Mouse (Mus musculus): ENCODE measurements at regions not wholly inside any gene's neighbourhood (a gene's known extent, or its start where the extent isn't known, plus 50 kb on each side); places are given as distances from the start of the nearest gene placed in this dataset.

GRCm38 (mm10) chr7:73094059-73094458 is 281.2 kb upstream of the Rgma start:
- ATAC-seq (ENCODE audit: insufficient number of reproducible peaks, low FRiP score, low TSS enrichment, low read depth), result no peak
- Histone ChIP-seq H3K4me1 (no peaks in the 10 kb centered on the region), H3K36me3 (no peaks in the 10 kb centered on the region), H3K9me3 (replicated peaks) (no peaks in the 10 kb centered on the region), H3K27me3 (no peaks in the 10 kb centered on the region), H3K4me3 (replicated peaks) (no peak overlapping the region), H3K27ac (replicated peaks) (no peak overlapping the region), H3K4me2 (replicated peaks) (no peak overlapping the region), H3K9ac (no peak overlapping the region)
- WGBS, result 48% methylated on average over 3 of the region's 3 CpGs

- ATAC-seq (ENCODE audit: insufficient number of reproducible peaks, low FRiP score, low TSS enrichment, low read depth), result no peak
- Histone ChIP-seq H3K9ac (no peak overlapping the region), H3K36me3 (no peaks in the 10 kb centered on the region), H3K4me2 (replicated peaks) (no peak overlapping the region), H3K27me3 (no peaks in the 10 kb centered on the region), H3K4me1 (peaks cover 13% of the 10 kb centered on the region), H3K4me3 (replicated peaks) (no peak overlapping the region), H3K9me3 (replicated peaks) (no peaks in the 10 kb centered on the region), H3K27ac (replicated peaks) (0 out of 2 replicates have a peak overlapping the region, but pooled peaks have one; percentile 44)
- 28% methylated on average over 8 of the region's 8 CpGs for WGBS
Measured at GRCm38 (mm10) chr7:73118871-73119270, 256.4 kb upstream of the Rgma start.

GRCm38 (mm10) chr7:73120276-73120675 is 255.0 kb upstream of the Rgma start:
- Histone ChIP-seq H3K27me3 (no peaks in the 10 kb centered on the region), H3K4me2 (replicated peaks) (no peak overlapping the region), H3K9me3 (replicated peaks) (no peaks in the 10 kb centered on the region), H3K4me3 (replicated peaks) (no peak overlapping the region), H3K9ac (no peak overlapping the region), H3K36me3 (no peaks in the 10 kb centered on the region), H3K27ac (replicated peaks) (no peak overlapping the region), H3K4me1 (peaks cover 18% of the 10 kb centered on the region)
- peak; percentile 70; the same call in 1 of the 2 replicates for ATAC-seq (ENCODE audit: insufficient number of reproducible peaks, low FRiP score, low TSS enrichment, low read depth)
- 33% methylated on average over 9 of the region's 9 CpGs for WGBS

- Histone ChIP-seq H3K27ac (replicated peaks) (no peak overlapping the region), H3K4me2 (replicated peaks) (no peak overlapping the region), H3K9ac (no peak overlapping the region), H3K27me3 (no peaks in the 10 kb centered on the region), H3K4me3 (replicated peaks) (no peak overlapping the region), H3K36me3 (no peaks in the 10 kb centered on the region), H3K9me3 (replicated peaks) (no peaks in the 10 kb centered on the region), H3K4me1 (peaks cover 19% of the 10 kb centered on the region)
- 65% methylated on average over 2 of the region's 2 CpGs for WGBS
- no peak for ATAC-seq (ENCODE audit: insufficient number of reproducible peaks, low FRiP score, low TSS enrichment, low read depth)
Measured at GRCm38 (mm10) chr7:73124976-73125375, 250.3 kb upstream of the Rgma start.

- Histone ChIP-seq H3K4me3 (replicated peaks) (no peak overlapping the region), H3K9me3 (replicated peaks) (no peaks in the 10 kb centered on the region), H3K9ac (no peak overlapping the region), H3K27ac (replicated peaks) (no peak overlapping the region), H3K36me3 (no peaks in the 10 kb centered on the region), H3K4me1 (peaks cover 13% of the 10 kb centered on the region), H3K27me3 (no peaks in the 10 kb centered on the region), H3K4me2 (replicated peaks) (peak overlapping the region; percentile 13; the same call in 1 of the 2 replicates)
- WGBS, result 2% methylated on average over 11 of the region's 11 CpGs
- 0 out of 2 replicates have a peak, but pooled peaks have one; percentile 29 for ATAC-seq (ENCODE audit: insufficient number of reproducible peaks, low FRiP score, low TSS enrichment, low read depth)
Measured at GRCm38 (mm10) chr7:73125864-73126263, 249.4 kb upstream of the Rgma start.

- WGBS, result 77% methylated on average over 6 of the region's 6 CpGs
- Histone ChIP-seq H3K27ac (replicated peaks) (no peak overlapping the region), H3K9me3 (replicated peaks) (no peaks in the 10 kb centered on the region), H3K4me2 (replicated peaks) (no peak overlapping the region), H3K27me3 (peaks cover 9% of the 10 kb centered on the region; the same call in 1 of the 2 replicates), H3K4me3 (replicated peaks) (no peak overlapping the region), H3K36me3 (no peaks in the 10 kb centered on the region), H3K4me1 (peaks cover 5% of the 10 kb centered on the region; the same call in 1 of the 2 replicates), H3K9ac (no peak overlapping the region)
- ATAC-seq (ENCODE audit: insufficient number of reproducible peaks, low FRiP score, low TSS enrichment, low read depth), result no peak
Measured at GRCm38 (mm10) chr7:73135786-73136185, 239.5 kb upstream of the Rgma start.

- no peak overlapping the region for H3K27ac ChIP-seq (replicated peaks)
- no peak for ATAC-seq (ENCODE audit: insufficient number of reproducible peaks, low FRiP score, low TSS enrichment, low read depth)
- no peak overlapping the region for H3K4me2 ChIP-seq (replicated peaks)
- H3K9ac ChIP-seq, result no peak overlapping the region
- H3K36me3 ChIP-seq, result no peaks in the 10 kb centered on the region
- H3K9me3 ChIP-seq (replicated peaks), result no peaks in the 10 kb centered on the region
- 31% methylated on average over 5 of the region's 5 CpGs for WGBS
- peaks cover 9% of the 10 kb centered on the region; the same call in 1 of the 2 replicates for H3K27me3 ChIP-seq
- no peak overlapping the region for H3K4me3 ChIP-seq (replicated peaks)
- peaks cover 16% of the 10 kb centered on the region; the same call in 1 of the 2 replicates for H3K4me1 ChIP-seq
Measured at GRCm38 (mm10) chr7:73138269-73138668, 237.0 kb upstream of the Rgma start.

- Histone ChIP-seq H3K4me2 (replicated peaks) (no peak overlapping the region), H3K4me1 (peaks cover 16% of the 10 kb centered on the region; the same call in 1 of the 2 replicates), H3K9me3 (replicated peaks) (no peaks in the 10 kb centered on the region), H3K4me3 (replicated peaks) (no peak overlapping the region), H3K27ac (replicated peaks) (no peak overlapping the region), H3K27me3 (peaks cover 9% of the 10 kb centered on the region; the same call in 1 of the 2 replicates), H3K36me3 (no peaks in the 10 kb centered on the region), H3K9ac (no peak overlapping the region)
- 35% methylated on average over 8 of the region's 8 CpGs for WGBS
- ATAC-seq (ENCODE audit: insufficient number of reproducible peaks, low FRiP score, low TSS enrichment, low read depth), result no peak
Measured at GRCm38 (mm10) chr7:73138861-73139493, 236.3 kb upstream of the Rgma start.

GRCm38 (mm10) chr7:73139901-73140300 is 235.4 kb upstream of the Rgma start:
- H3K4me3 ChIP-seq (replicated peaks), result no peak overlapping the region
- no peak for ATAC-seq (ENCODE audit: insufficient number of reproducible peaks, low FRiP score, low TSS enrichment, low read depth)
- H3K36me3 ChIP-seq, result no peaks in the 10 kb centered on the region
- no peak overlapping the region for H3K27ac ChIP-seq (replicated peaks)
- H3K4me2 ChIP-seq (replicated peaks), result no peak overlapping the region
- peaks cover 18% of the 10 kb centered on the region; the same call in 1 of the 2 replicates for H3K4me1 ChIP-seq
- H3K9me3 ChIP-seq (replicated peaks), result no peaks in the 10 kb centered on the region
- H3K9ac ChIP-seq, result no peak overlapping the region
- H3K27me3 ChIP-seq, result peaks cover 9% of the 10 kb centered on the region; the same call in 1 of the 2 replicates
- WGBS, result 61% methylated on average over 6 of the region's 6 CpGs

- no peaks in the 10 kb centered on the region for H3K36me3 ChIP-seq
- no peak overlapping the region for H3K4me2 ChIP-seq (replicated peaks)
- WGBS, result 16% methylated on average over 5 of the region's 5 CpGs
- no peak overlapping the region for H3K4me3 ChIP-seq (replicated peaks)
- no peak overlapping the region for H3K9ac ChIP-seq
- H3K27ac ChIP-seq (replicated peaks), result no peak overlapping the region
- no peak for ATAC-seq (ENCODE audit: insufficient number of reproducible peaks, low FRiP score, low TSS enrichment, low read depth)
- peaks cover 9% of the 10 kb centered on the region; the same call in 1 of the 2 replicates for H3K27me3 ChIP-seq
- H3K4me1 ChIP-seq, result peaks cover 21% of the 10 kb centered on the region
- H3K9me3 ChIP-seq (replicated peaks), result no peaks in the 10 kb centered on the region
Measured at GRCm38 (mm10) chr7:73141167-73141566, 234.1 kb upstream of the Rgma start.

GRCm38 (mm10) chr7:73143902-73144301 is 231.4 kb upstream of the Rgma start:
- peak; percentile 45; the same call in 1 of the 2 replicates for ATAC-seq (ENCODE audit: insufficient number of reproducible peaks, low FRiP score, low TSS enrichment, low read depth)
- Histone ChIP-seq H3K4me1 (peaks cover 21% of the 10 kb centered on the region), H3K27ac (replicated peaks) (no peak overlapping the region), H3K27me3 (no peaks in the 10 kb centered on the region), H3K4me2 (replicated peaks) (no peak overlapping the region), H3K36me3 (no peaks in the 10 kb centered on the region), H3K9ac (no peak overlapping the region), H3K9me3 (replicated peaks) (no peaks in the 10 kb centered on the region), H3K4me3 (replicated peaks) (no peak overlapping the region)
- 51% methylated on average over 11 of the region's 11 CpGs for WGBS

- Histone ChIP-seq H3K4me3 (replicated peaks) (no peak overlapping the region), H3K27ac (replicated peaks) (no peak overlapping the region), H3K9ac (no peak overlapping the region), H3K9me3 (replicated peaks) (no peaks in the 10 kb centered on the region), H3K36me3 (no peaks in the 10 kb centered on the region), H3K4me1 (peaks cover 18% of the 10 kb centered on the region), H3K27me3 (no peaks in the 10 kb centered on the region), H3K4me2 (replicated peaks) (no peak overlapping the region)
- no peak for ATAC-seq (ENCODE audit: insufficient number of reproducible peaks, low FRiP score, low TSS enrichment, low read depth)
- 35% methylated on average over 4 of the region's 4 CpGs for WGBS
Measured at GRCm38 (mm10) chr7:73144846-73145245, 230.5 kb upstream of the Rgma start.

All from embryonic facial prominence, embryonic 15.5 days (tissue).